Mouse (Mus musculus) CH12.LX (cell line): ENCODE results near the gene Nprl3. TPM values are rescaled to one million over a fixed set of nuclear protein-coding genes. Genes with fewer than 3 reads are reported as not detected.

Experiments used
- DNase-seq: peaks from one replicate; pipeline ENCODE4 v3.0.0-alpha.2; 2013; ENCODE audit errors: extremely low read depth
- H3K27ac ChIP-seq: 2 replicates; pipeline ENCODE4 v1.5.1; 2012; ENCODE audit warnings: low read depth, mild to moderate bottlenecking, control low read depth, moderate library complexity; ENCODE audit not compliant: insufficient read depth
- H3K27me3 ChIP-seq: replicated peaks from 2 replicates; pipeline ENCODE3; 2012; ENCODE audit warnings: inconsistent platforms
- H3K36me3 ChIP-seq, 2 experiments: replicated peaks in 1 of 2; 2 replicates each; pipeline versions ENCODE3 to v1.6.1; 2012; ENCODE audit warnings: inconsistent platforms in 1 of 2, low read length in 1 of 2, mild to moderate bottlenecking in 1 of 2, mixed read lengths in 1 of 2, moderate library complexity in 1 of 2; ENCODE audit not compliant: control insufficient read depth in 1 of 2, insufficient read depth in 1 of 2
- H3K4me1 ChIP-seq, 2 experiments: 2 replicates each; pipeline ENCODE4 v1.6.1; 2012; ENCODE audit warnings: inconsistent platforms in 1 of 2, moderate library complexity in 1 of 2; ENCODE audit not compliant: insufficient read depth in 2 of 2, control insufficient read depth in 1 of 2
- H3K4me2 ChIP-seq: 2 replicates; pipeline ENCODE4 v1.6.1; 2012; ENCODE audit warnings: low read depth, mild to moderate bottlenecking, control low read depth; ENCODE audit not compliant: poor library complexity, insufficient read depth, severe bottlenecking
- H3K4me3 ChIP-seq, 3 experiments: fragments of 150-350 bp in 1 of 3; sonication (generic) in 1 of 3; replicated peaks in 1 of 3; 2 replicates each; pipeline versions ENCODE3 to v1.5.1; 2011 to 2012; ENCODE audit warnings: low read depth in 2 of 3, low read length in 2 of 3, mild to moderate bottlenecking in 2 of 3, moderate library complexity in 2 of 3, control low read depth in 1 of 3, improper control_type of control experiment in 1 of 3, inconsistent platforms in 1 of 3, mixed read lengths in 1 of 3; ENCODE audit not compliant: poor library complexity in 1 of 3
- H3K79me2 ChIP-seq: replicated peaks from 2 replicates; pipeline ENCODE4 v1.6.1; 2012; ENCODE audit warnings: mild to moderate bottlenecking, moderate library complexity; ENCODE audit not compliant: control insufficient read depth, poor library complexity, insufficient read depth, severe bottlenecking; ENCODE audit errors: extremely low read depth
- H3K9ac ChIP-seq: 2 replicates; pipeline ENCODE4 v1.6.1; 2012; ENCODE audit warnings: low read depth, mild to moderate bottlenecking, control low read depth, moderate library complexity; ENCODE audit not compliant: insufficient read depth
- H3K9me3 ChIP-seq: replicated peaks from 2 replicates; pipeline ENCODE3; 2012; ENCODE audit warnings: low read length, inconsistent platforms, mixed read lengths
- BHLHE40 ChIP-seq: IDR thresholded peaks from 2 replicates; pipeline ENCODE4 v1.6.1; 2011; ENCODE audit warnings: mild to moderate bottlenecking, low read depth, low read length, improper control_type of control experiment
- CHD1 ChIP-seq: IDR thresholded peaks from 2 replicates; pipeline ENCODE4 v1.6.1; 2012; ENCODE audit warnings: low read depth, low read length, improper control_type of control experiment, inconsistent platforms
- CHD2 ChIP-seq: IDR thresholded peaks from 2 replicates; pipeline ENCODE4 v1.6.1; 2011; ENCODE audit warnings: low read length, improper control_type of control experiment
- CTCF ChIP-seq, 2 experiments: IDR thresholded peaks in 1 of 2; conservative IDR thresholded peaks in 1 of 2; 2 replicates each; pipeline ENCODE4 v1.5.1; 2011 to 2012; ENCODE audit warnings: low read depth in 2 of 2, low read length in 2 of 2, improper control_type of control experiment in 1 of 2, inconsistent platforms in 1 of 2, mild to moderate bottlenecking in 1 of 2, moderate library complexity in 1 of 2
- E2F4 ChIP-seq: IDR thresholded peaks from 2 replicates; pipeline ENCODE4 v1.6.1; 2011; ENCODE audit warnings: low read depth, low read length, improper control_type of control experiment; ENCODE audit not compliant: insufficient replicate concordance
- ELF1 ChIP-seq: IDR thresholded peaks from 2 replicates; pipeline ENCODE4 v1.6.1; 2014; ENCODE audit warnings: low read depth, mild to moderate bottlenecking, inconsistent platforms, low read length, improper control_type of control experiment
- EP300 ChIP-seq: IDR thresholded peaks from 2 replicates; pipeline ENCODE4 v1.6.1; 2011; ENCODE audit warnings: low read length, improper control_type of control experiment
- ETS1 ChIP-seq: conservative IDR thresholded peaks from 2 replicates; pipeline ENCODE4 v1.6.1; 2012; ENCODE audit warnings: low read depth, mild to moderate bottlenecking, inconsistent platforms, low read length, improper control_type of control experiment, moderate library complexity
- GABPA ChIP-seq: IDR thresholded peaks from 2 replicates; pipeline ENCODE4 v1.6.1; 2012; ENCODE audit warnings: low read depth, low read length, improper control_type of control experiment, inconsistent platforms; ENCODE audit not compliant: insufficient replicate concordance
- HCFC1 ChIP-seq: IDR thresholded peaks from 2 replicates; pipeline ENCODE4 v1.6.1; 2012; ENCODE audit warnings: low read depth, mild to moderate bottlenecking, inconsistent platforms, low read length, improper control_type of control experiment
- IRF4 ChIP-seq: IDR thresholded peaks from 2 replicates; pipeline ENCODE4 v1.6.1; 2014; ENCODE audit warnings: low read depth, mild to moderate bottlenecking, inconsistent platforms, low read length, improper control_type of control experiment
- JUN ChIP-seq: IDR thresholded peaks from 2 replicates; pipeline ENCODE4 v1.6.1; 2011; ENCODE audit warnings: low read depth, mild to moderate bottlenecking, low read length, improper control_type of control experiment, moderate library complexity; ENCODE audit not compliant: insufficient read depth
- JUND ChIP-seq: conservative IDR thresholded peaks from 2 replicates; pipeline ENCODE4 v1.6.1; 2011; ENCODE audit warnings: low read depth, low read length, improper control_type of control experiment
- KAT2A ChIP-seq: IDR thresholded peaks from 2 replicates; pipeline ENCODE4 v1.6.1; 2012; ENCODE audit warnings: low read length, improper control_type of control experiment, inconsistent platforms; ENCODE audit not compliant: insufficient replicate concordance
- MAFK ChIP-seq: IDR thresholded peaks from 2 replicates; pipeline ENCODE4 v1.6.1; 2011; ENCODE audit warnings: low read length, improper control_type of control experiment; ENCODE audit not compliant: insufficient replicate concordance
- MAX ChIP-seq: IDR thresholded peaks from 2 replicates; pipeline ENCODE4 v1.6.1; 2011; ENCODE audit warnings: low read length, improper control_type of control experiment
- MAZ ChIP-seq: IDR thresholded peaks from 2 replicates; pipeline ENCODE4 v1.6.1; 2012; ENCODE audit warnings: low read depth, mild to moderate bottlenecking, inconsistent platforms, low read length, improper control_type of control experiment, moderate library complexity
- MEF2A ChIP-seq: IDR thresholded peaks from 2 replicates; pipeline ENCODE4 v1.6.1; 2014; ENCODE audit warnings: low read depth, mild to moderate bottlenecking, inconsistent platforms, low read length, improper control_type of control experiment, borderline replicate concordance
- MXI1 ChIP-seq: IDR thresholded peaks from 2 replicates; pipeline ENCODE4 v1.6.1; 2011; ENCODE audit warnings: mild to moderate bottlenecking, low read depth, low read length, improper control_type of control experiment
- MYC ChIP-seq: IDR thresholded peaks from 2 replicates; pipeline ENCODE4 v1.6.1; 2011; ENCODE audit warnings: low read depth, mild to moderate bottlenecking, improper control_type of control experiment, low read length
- NELFE ChIP-seq: IDR thresholded peaks from 2 replicates; pipeline ENCODE4 v1.6.1; 2011; ENCODE audit warnings: low read depth, low read length, improper control_type of control experiment
- NRF1 ChIP-seq: IDR thresholded peaks from 2 replicates; pipeline ENCODE4 v1.6.1; 2014; ENCODE audit warnings: low read depth, mild to moderate bottlenecking, inconsistent platforms, low read length, improper control_type of control experiment, moderate library complexity
- PAX5 ChIP-seq: IDR thresholded peaks from 2 replicates; pipeline ENCODE4 v1.6.1; 2012; ENCODE audit warnings: low read length, inconsistent platforms, mixed read lengths
- POLR2A ChIP-seq: IDR thresholded peaks from 2 replicates; pipeline ENCODE4 v1.6.1; 2011; ENCODE audit warnings: low read depth, mild to moderate bottlenecking, improper control_type of control experiment, low read length
- POLR2AphosphoS2 ChIP-seq: IDR thresholded peaks from 2 replicates; pipeline ENCODE4 v1.6.1; 2011; ENCODE audit warnings: low read depth, low read length, improper control_type of control experiment
- RAD21 ChIP-seq: IDR thresholded peaks from 2 replicates; pipeline ENCODE4 v1.6.1; 2011; ENCODE audit warnings: low read depth, mild to moderate bottlenecking, low read length, improper control_type of control experiment, moderate library complexity
- RCOR1 ChIP-seq: conservative IDR thresholded peaks from 2 replicates; pipeline ENCODE4 v1.6.1; 2012; ENCODE audit warnings: low read depth, mild to moderate bottlenecking, inconsistent platforms, low read length, improper control_type of control experiment
- SIN3A ChIP-seq: IDR thresholded peaks from 2 replicates; pipeline ENCODE4 v1.6.1; 2012; ENCODE audit warnings: low read length, improper control_type of control experiment, inconsistent platforms
- SMC3 ChIP-seq: IDR thresholded peaks from 2 replicates; pipeline ENCODE4 v1.6.1; 2011; ENCODE audit warnings: low read depth, low read length, improper control_type of control experiment
- TBP ChIP-seq: conservative IDR thresholded peaks from 2 replicates; pipeline ENCODE4 v1.6.1; 2011; ENCODE audit warnings: low read depth, low read length, improper control_type of control experiment
- TCF12 ChIP-seq: IDR thresholded peaks from 2 replicates; pipeline ENCODE4 v1.6.1; 2014; ENCODE audit warnings: low read depth, mild to moderate bottlenecking, inconsistent platforms, low read length, improper control_type of control experiment
- UBTF ChIP-seq: IDR thresholded peaks from 2 replicates; pipeline ENCODE4 v1.6.1; 2012; ENCODE audit warnings: low read depth, mild to moderate bottlenecking, inconsistent platforms, low read length, improper control_type of control experiment, moderate library complexity
- USF1 ChIP-seq: IDR thresholded peaks from 2 replicates; pipeline ENCODE4 v1.6.1; 2014; ENCODE audit warnings: low read depth, mild to moderate bottlenecking, inconsistent platforms, low read length, improper control_type of control experiment
- USF2 ChIP-seq: conservative IDR thresholded peaks from 2 replicates; pipeline ENCODE4 v1.6.1; 2011; ENCODE audit warnings: low read depth, low read length, improper control_type of control experiment
- ZC3H11A ChIP-seq: IDR thresholded peaks from 2 replicates; pipeline ENCODE4 v1.6.1; 2012; ENCODE audit warnings: low read depth, mild to moderate bottlenecking, inconsistent platforms, low read length, improper control_type of control experiment
- ZKSCAN1 ChIP-seq: IDR thresholded peaks from 2 replicates; pipeline ENCODE4 v1.6.1; 2012; ENCODE audit warnings: low read depth, inconsistent platforms, low read length, improper control_type of control experiment, borderline replicate concordance
- ZMIZ1 ChIP-seq: IDR thresholded peaks from 2 replicates; pipeline ENCODE4 v1.6.1; 2012; ENCODE audit warnings: low read depth, mild to moderate bottlenecking, inconsistent platforms, low read length, improper control_type of control experiment
- ZNF384 ChIP-seq: IDR thresholded peaks from 2 replicates; pipeline ENCODE4 v1.6.1; 2012; ENCODE audit warnings: low read depth, low read length, improper control_type of control experiment, inconsistent platforms
- dilution Hi-C: fragments of 300-500 bp; cut with MboI; formaldehyde crosslinking; loops from 2 replicates; pipeline ENCODE4 v1.14.3; 2020; ENCODE audit warnings: low sequenced_read_pairs; ENCODE audit not compliant: extremely low pct_unique_long_range_greater_than_20kb, extremely low pct_ligation_motif_present
- in situ Hi-C: fragments of 300-500 bp; cut with MboI; formaldehyde crosslinking; loops from 3 replicates; pipeline ENCODE4 v1.14.3; 2019; ENCODE audit warnings: low sequenced_read_pairs, low pct_ligation_motif_present, low pct_unique_long_range_greater_than_20kb, mixed read lengths
- polyA plus RNA-seq: library from polyadenylated mRNA; unstranded; fragments of >175 nt; gene quantifications from 2 replicates; pipeline ENCODE4 v1.2.1, GENCODE M21; 2012; ENCODE audit warnings: low read depth; ENCODE audit not compliant: insufficient read length
- total RNA-seq, 2 experiments: library from RNA; depleted of rRNA; stranded (reverse); fragments of 300-350 nt in 1 of 2; fragments of >200 nt in 1 of 2; gene quantifications; 2 replicates each; pipeline ENCODE4 v1.2.3; 2012 to 2014

Nprl3 gene
- total and polyA plus RNA-seq, 3 experiments, result 47.9 to 79.8 (median 51.7) TPM

DNA sequence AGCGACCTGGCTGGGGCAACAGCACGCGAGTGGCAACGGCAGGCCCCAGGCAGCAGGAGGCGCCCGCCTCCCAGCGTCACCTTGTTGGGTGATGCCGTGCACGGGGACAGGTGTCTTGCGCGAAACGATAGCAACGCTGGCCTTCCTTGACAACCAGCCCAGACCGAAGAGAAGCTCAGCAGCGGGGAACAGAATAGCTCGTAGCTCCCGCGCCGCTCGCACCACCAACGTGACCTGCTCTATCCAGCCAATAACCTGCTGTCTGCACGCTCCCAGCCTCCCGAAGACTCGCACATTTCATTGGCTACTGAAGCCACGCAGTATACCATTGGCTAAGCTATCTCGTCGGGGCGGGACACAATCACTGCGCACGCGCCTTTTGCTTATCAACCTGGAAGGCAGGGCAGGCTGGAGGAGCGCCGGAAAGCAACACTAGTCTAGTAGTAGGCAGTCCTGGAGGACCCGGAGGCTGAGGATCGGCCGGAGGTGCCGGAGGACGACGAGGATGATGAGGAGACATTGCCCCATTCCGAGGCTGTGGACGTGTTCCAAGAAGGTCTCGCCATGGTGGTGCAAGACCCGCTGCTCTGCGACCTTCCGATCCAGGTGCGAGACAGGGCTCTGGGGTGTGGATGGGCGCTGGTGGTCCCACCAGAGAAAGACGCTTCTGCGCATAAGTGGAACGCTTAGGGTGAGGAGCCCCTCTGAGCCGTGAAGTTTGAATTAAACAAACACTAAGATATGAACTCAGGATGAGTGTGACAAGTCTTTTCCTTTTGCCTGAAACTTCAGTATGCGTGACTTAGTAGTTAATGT is 62.2 kb downstream of the Nprl3 start, which contains the start of gene Snrnp25:
Gene Snrnp25, plus strand, starts transcription at position 358 of the 816 bp plus-strand sequence.
- H3K4me1 ChIP-seq, result peaks cover 7 to 54% of the 10 kb centered on the region in 2 experiments
- peak within 1 kb of the TSS; percentile 69 to 94 (median 94) for H3K4me3 ChIP-seq
- peak within 1 kb of the TSS; percentile 2; the same call in 1 of the 2 replicates for H3K27ac ChIP-seq
- dilution Hi-C loops, result no loop called here
- H3K9me3 ChIP-seq, result no peaks in the 10 kb centered on the region
- peaks cover 33 to 38% of the 10 kb centered on the region in 2 experiments for H3K36me3 ChIP-seq
- peak within 1 kb of the TSS; percentile 87 for H3K9ac ChIP-seq
- no peaks in the 10 kb centered on the region for H3K27me3 ChIP-seq
- peak; percentile 41; the same call in 1 of the 2 replicates for TF ChIP-seq IRF4
- TF ChIP-seq ZMIZ1, result peak; percentile 96
- TF ChIP-seq MYC, result no peak
- TF ChIP-seq CTCF (conservative IDR thresholded peaks at IDR 0.05 in 1 of 2, IDR thresholded peaks at IDR 0.05 in 1 of 2; ENCODE audit: low read depth in 2 of 2, low read length in 2 of 2), result peak in 1 of 2 experiments; percentile 72; a peak in 3 of 4 replicates
- peak; percentile 87 for TF ChIP-seq BHLHE40
- TF ChIP-seq NELFE, result peak; percentile 94
- TF ChIP-seq RCOR1, result no peak; the same call in 1 of the 2 replicates
- TF ChIP-seq ZNF384, result no peak
- TF ChIP-seq UBTF, result 0 out of 2 replicates have a peak, but pooled peaks have one; percentile 22
- peak; percentile 80 for TF ChIP-seq POLR2AphosphoS2
- no peak for TF ChIP-seq CHD1
- peak; percentile 92 for TF ChIP-seq CHD2
- no peak for TF ChIP-seq EP300
- peak; percentile 93; the same call in 1 of the 2 replicates for TF ChIP-seq E2F4
- TF ChIP-seq MAFK, result no peak
- peak; percentile 94 for TF ChIP-seq MXI1
- peak; percentile 81 for TF ChIP-seq HCFC1
- no peak for TF ChIP-seq PAX5
- TF ChIP-seq ZC3H11A, result no peak
- peak; percentile 63 for TF ChIP-seq SMC3
- TF ChIP-seq KAT2A, result peak; percentile 69; the same call in 1 of the 2 replicates
- TF ChIP-seq ELF1, result peak; percentile 78
- peak; percentile 98 for TF ChIP-seq SIN3A
- peak; percentile 85 for TF ChIP-seq USF1
- TF ChIP-seq GABPA, result no peak
- peak; percentile 73 for TF ChIP-seq TBP
- TF ChIP-seq ETS1, result no peak; the same call in 1 of the 2 replicates
- no peak for TF ChIP-seq JUN
- TF ChIP-seq TCF12, result peak; percentile 85
- TF ChIP-seq MAX, result peak; percentile 90
- peak; percentile 93 for TF ChIP-seq POLR2A
- TF ChIP-seq MEF2A, result no peak
- no peak for TF ChIP-seq ZKSCAN1
- TF ChIP-seq NRF1, result peak; percentile 96
- peak; percentile 47 for TF ChIP-seq RAD21
- 0 out of 2 replicates have a peak, but pooled peaks have one; percentile 25 for TF ChIP-seq MAZ
- peak; percentile 64 for TF ChIP-seq USF2
- TF ChIP-seq JUND, result no peak
- peak within 1 kb of the TSS; percentile 69 for H3K4me2 ChIP-seq
- in situ Hi-C loops, result no loop called here
- peak; percentile 100 for DNase-seq
- H3K79me2 ChIP-seq, result no peaks in the 10 kb centered on the region
